Mouse (Mus musculus): Measurements from ENCODE around the gene Vsig2. TPM values are rescaled to one million over a fixed set of nuclear protein-coding genes. Genes with fewer than 3 reads are reported as not detected.

Vsig2 gene
- 1 to 10 TPM; 1.1 to 5.7 TPM for total RNA-seq (2021)
- long read RNA-seq, experiment 1, partial matches to known transcripts, result 1 of 2 reads
- long read RNA-seq, experiment 1, other reads (novel, unspliced or antisense), result 1 of 2 reads
- long read RNA-seq, experiment 2, result 0 reads

DNA sequence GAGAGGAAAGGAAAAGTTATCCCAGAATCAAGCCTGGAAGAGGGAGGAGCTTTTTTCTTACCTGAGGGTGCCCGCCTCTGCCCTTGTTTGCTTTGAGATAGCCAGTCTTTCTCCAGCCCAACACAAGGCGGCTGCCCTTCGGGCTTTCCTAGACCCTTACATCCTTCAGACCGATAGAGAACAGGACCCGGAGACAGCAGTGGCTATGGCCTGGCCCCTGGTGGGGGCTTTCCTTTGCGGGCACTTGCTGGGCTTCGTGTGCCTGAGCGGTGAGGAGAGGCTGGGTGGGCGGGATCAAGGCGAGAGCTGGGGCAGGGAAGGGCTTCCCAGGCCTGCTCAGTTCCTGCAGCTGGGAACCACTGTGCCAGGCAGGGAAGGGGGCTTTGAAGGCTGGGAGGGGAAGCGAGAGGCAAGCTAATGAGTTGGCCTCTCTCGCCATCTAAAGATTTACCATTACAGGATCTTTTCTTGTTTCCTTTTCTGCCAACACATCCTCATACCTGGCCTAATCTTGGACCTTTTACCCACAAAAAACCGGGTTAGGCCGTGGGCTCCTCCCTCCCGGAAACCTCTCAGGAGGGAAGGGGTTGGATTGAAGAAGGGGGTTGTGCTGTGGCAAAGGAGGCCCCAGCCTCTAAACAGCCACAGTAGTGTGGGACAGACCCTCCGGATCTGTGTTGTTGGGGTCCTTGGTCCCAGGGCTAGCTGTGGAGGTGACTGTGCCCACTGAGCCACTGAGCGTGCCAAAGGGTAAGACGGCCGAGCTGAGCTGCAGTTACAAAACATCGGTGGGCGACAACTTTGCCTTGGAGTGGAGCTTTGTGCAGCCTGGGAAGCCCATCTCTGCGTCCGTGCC, at the start of gene Vsig2:
Gene Vsig2 (plus strand): TSS at position 86 of the 856 bp plus-strand sequence.
- DNase-seq, result no peak

DNA sequence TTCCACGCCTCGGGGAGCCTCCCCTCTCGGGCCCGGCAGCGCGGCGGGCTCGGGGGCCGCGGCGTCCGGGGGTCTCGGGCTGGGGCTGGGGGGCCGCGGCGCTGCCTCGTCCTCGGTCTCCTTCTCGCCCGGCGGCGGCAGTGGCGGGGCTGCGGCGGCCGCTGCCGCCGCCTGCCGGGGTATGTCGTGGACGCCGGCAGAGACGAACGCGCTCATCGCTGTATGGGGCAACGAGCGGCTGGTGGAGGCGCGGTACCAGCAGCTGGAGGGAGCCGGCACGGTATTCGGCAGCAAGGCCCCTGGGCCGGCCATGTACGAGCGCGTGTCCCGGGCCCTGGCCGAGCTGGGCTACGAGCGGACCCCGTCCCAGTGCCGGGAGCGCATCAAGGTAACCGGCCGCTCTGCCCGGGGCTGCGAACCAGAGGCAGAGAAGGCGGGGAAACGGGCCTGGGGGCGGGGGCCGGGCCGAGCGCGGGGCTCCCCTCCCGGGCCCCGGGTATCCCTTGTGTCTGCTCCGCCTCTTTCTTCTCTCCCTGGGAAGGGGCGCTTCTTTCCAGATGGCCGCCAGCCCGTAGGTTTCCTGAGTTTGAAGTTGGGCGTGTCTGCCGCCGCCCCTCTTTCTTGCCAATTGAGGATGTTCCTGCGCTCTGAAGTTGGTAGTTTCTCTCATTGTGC, 49.5 kb upstream of the Vsig2 start:
- DNase-seq, result peak; percentile 58 to 64

DNA sequence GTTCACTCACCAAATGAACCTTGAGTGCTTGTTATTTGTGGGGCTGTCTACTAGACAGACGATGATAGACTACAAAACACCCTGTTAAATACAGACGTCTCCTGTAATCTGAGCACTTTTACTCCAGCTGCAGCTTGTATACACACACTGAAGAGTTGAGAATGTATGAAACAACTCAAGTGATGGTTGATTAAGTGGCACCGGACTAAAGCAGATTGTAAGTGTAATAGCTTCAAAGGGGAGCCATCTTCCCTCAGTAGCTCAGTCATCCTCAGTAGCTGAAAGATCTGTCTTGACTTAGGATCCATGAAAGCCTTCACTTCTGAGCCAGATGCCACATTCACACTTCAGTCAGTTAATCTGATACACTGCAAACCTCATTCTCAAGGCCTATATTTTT, 43.3 kb upstream of the Vsig2 start:
- no peak for DNase-seq

DNA sequence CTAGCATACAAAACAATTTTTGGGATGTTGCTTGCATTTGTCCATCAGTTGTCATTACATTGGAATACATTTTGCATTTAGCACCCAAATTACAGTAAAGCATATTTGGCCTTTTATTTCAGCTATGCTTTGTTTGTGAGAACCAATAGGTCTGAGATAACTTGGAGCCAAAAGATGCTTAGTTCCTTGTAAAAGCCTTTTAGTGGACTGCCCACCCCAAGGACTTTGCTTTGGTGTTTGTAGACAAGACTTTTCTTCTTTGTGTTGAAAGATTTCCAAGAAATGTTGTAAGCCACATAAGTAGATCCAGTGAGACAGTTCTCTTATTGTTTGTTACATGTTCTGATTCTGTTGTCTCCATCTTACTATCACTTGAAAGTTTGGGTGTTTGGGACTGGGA, 42.7 kb upstream of the Vsig2 start:
- no peak for DNase-seq

DNA sequence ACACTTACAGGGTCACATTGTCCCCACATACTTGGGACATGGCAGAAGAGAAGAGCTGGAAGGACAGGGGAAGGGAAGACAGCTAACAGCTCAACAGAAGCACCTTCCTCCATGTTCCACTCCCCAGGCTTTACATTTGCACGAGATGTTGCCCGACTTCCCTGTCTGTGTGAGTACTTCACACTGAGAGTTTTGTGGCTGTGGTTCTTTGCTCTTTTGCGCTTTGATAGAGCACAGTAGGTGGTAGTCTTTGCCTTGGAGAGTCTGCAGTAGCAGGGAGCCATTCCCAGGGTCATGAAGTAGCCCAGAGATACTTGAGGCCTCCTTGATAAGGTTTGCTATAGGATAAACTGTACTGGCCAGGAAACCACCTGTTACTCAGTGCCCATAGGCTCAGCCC, 38.9 kb upstream of the Vsig2 start:
- DNase-seq, result no peak

DNA sequence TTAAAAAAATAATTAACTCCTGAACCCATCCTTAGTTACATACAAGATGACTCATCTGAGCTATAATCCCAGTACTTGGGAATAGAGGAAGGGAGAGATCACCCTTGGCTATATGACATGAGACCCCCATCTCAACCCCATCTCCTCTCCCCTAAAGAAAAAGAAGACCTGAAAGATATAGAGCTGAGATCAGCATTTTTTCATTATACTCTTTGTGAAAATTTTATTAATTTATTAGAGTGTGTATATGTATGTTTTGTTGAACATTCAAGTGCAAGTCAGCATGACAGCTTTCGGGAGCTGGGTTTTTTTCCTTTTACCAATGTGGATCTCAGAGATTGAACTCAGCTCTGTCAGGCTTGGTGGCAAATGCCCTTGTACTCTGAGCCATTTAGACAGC, 37.9 kb upstream of the Vsig2 start:
- DNase-seq, result no peak

DNA sequence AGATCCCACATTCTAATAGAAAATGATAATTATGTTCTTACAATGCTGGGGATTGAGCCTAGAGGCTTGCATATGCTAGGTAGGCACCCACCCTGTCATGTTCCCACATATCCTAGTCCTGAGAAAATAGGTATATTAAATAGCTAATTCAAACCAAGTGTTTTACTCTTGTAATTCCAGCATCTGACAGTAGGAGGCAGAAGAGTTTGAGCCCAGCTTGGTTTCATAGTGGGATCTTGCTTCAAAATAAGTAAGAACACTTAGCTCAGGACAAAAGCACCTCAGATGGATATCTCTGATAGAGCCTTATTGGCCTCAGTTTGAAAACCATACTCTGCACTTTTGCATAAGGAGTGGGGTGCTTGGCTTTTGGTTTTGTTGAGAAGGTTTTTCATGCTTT, 34.7 kb upstream of the Vsig2 start:
- no peak for DNase-seq

DNA sequence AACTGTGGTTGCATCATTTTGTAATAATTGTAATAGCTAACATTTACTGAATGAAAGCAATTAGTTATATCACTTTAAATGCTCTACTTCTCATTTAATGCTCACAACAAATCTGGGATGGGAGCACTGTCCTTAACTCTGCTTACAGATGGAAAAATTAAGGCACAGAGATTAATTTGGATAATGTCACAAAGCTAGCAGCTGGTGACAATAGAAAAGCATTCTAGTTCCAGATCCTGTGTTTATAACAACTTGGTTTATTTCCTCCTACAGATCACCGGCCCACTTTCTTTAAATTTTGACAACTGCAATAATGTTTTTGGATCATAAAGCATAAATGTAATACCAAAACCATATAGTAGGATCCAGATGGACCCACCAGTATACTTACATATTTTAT, 33.0 kb upstream of the Vsig2 start:
- DNase-seq, result no peak

DNA sequence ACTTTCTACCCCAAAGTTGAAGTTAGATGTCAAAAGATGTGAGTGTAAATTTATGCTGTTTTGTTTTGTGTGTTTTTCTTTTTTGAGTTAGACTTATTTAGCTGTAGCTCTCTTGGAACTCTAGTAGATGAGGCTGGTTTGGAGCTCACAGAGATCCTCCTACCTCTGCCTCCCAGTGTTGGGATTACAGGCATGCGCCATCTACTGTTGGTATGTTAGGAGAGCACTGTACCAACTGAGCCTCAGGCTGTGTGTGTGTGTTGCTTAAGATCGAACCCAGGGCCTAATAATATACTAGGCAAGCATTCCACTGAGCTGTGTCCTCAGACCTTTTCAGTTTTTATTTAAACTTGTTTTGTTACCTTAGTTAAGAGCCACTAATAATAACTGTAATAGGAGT, 27.0 kb upstream of the Vsig2 start:
- DNase-seq, result no peak

DNA sequence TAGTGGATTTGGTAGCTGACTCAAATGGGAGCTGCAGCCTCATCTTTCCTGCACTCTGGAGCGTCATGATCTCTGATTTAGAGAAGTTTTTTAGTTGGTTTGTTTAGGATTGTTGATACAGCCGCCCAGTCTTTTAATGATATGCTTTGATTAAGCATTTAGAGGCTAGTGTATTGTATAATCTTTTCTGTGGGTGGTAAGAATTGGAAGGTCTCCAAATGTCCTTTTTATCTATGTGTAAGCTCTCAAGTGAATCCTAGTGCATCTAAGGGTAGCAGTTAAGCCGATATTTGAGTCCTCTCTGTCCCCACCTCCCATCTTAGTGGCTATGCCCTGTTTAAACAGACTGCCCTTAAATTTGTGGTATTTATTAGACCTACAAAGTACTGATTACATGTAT, 24.6 kb upstream of the Vsig2 start:
- no peak for DNase-seq

DNA sequence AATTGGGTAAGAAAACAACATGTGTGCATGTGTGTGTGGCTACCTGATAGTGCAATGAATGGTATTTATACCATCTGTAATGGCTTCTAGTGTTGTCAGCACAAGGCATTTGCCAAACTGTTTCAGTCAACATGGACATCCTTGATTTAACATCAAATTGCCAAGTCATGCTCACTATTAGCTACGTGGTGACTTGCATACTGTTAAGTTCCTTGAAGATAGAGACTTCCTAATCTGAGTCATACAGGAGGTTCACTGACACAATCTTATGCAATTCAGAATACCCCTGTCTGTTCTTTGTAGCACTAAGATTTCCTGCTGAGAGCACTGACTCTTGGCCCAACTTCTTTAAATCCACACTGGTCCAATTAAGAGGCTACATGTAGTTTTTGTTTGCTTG, 21.6 kb upstream of the Vsig2 start:
- no peak for DNase-seq

DNA sequence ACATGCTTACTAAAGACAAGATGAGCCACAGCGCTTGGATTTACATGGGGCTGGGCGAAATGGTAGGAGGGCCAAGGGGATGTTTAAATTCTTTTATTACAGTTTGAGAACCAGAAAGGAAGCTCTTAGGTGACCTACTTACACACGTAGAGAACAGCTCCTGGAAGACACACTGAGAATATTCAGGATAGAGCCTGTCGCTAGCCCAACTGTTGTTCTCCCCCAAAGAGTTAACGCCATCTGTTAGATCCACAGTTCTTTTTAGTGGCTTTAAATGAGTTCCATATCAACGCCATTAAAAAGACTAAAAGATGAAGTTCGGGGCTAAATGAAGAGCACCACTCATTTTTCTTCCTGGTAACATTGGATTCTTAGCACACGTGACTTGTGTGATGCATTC, 20.1 kb upstream of the Vsig2 start:
- no peak for DNase-seq

DNA sequence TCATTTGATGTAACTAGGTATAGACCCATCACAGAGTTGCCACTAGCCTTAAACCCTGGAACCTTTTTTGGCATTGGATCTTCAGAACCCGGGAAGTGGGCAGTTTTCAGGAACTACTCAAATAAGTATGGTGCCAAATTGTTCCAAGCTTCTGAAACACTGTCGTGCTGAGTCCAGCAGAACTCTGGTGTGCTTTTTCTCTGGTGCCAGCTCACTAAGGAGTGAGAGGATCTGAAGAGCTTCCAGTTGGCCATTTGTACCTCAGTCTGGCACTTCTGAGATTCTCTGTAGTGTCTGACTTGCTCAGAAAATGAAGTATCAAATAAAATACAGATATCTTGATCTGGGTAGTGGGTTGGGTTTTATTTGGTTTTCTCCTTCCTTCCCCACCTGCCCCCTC, 19.1 kb upstream of the Vsig2 start:
- DNase-seq, result no peak

DNA sequence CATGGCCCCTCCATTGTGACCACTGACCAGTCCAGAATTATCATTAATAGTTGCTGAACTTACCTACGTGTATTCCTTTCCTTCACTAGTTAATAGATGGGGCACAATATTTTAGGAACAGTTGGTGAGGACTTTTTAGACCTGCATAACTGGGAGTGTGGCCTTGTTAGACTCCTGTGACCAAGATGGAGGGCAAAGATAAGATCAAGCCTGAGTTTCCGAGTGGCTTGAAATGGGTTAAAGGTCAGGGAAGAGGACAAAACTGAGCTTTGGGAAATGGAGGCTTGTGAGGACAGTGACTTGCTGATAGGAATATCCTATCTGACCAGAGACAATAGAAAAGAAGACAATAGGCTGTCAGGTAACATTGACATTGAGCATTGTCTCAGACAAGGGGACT, 13.6 kb upstream of the Vsig2 start:
- no peak for DNase-seq

DNA sequence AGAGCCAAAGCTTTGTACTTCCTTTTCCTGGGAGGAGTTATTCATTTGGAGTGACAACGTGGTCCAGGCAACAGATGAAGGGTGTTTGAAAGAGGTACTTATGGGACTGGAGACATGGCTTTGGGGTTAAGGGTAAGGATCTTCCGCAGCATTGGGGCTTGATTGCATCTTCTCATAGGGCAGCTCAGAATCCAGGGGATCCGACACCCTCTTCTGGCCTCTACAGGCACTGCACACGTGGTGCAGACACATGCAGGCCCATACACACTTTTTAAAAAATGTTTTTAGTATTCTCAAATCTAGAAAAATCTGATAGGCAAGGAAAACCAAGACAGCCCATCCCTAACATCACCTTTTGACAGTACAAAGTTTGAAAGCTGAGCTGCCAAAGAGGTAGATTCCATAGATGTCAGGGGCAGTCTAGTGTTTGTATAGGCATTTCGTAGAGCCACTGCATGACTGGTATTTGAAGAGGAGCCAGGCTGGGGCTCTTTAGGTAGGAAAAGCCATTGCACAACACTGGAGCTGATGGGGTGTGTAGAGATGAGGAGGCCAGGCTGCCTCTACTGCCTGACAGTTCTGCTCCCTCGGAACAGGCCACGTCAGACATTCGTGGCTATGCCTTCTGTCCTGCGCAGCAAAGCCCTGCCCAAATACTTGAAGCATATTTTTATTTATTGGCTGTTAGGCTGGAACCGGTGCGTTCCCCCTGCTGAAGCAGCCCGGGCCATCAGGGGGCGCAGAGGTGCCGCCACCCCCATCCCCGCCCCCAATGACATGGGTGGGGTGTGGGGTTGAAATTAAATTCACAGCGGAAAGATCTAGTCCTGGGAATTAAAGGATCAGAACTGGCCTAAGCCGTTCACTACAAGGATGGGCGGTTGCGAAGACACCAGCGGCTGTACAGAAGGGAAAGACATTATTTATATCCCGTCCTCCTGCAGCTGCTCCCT, 12.3 kb upstream of the Vsig2 start:
- peak; percentile 15 to 48 for DNase-seq

DNA sequence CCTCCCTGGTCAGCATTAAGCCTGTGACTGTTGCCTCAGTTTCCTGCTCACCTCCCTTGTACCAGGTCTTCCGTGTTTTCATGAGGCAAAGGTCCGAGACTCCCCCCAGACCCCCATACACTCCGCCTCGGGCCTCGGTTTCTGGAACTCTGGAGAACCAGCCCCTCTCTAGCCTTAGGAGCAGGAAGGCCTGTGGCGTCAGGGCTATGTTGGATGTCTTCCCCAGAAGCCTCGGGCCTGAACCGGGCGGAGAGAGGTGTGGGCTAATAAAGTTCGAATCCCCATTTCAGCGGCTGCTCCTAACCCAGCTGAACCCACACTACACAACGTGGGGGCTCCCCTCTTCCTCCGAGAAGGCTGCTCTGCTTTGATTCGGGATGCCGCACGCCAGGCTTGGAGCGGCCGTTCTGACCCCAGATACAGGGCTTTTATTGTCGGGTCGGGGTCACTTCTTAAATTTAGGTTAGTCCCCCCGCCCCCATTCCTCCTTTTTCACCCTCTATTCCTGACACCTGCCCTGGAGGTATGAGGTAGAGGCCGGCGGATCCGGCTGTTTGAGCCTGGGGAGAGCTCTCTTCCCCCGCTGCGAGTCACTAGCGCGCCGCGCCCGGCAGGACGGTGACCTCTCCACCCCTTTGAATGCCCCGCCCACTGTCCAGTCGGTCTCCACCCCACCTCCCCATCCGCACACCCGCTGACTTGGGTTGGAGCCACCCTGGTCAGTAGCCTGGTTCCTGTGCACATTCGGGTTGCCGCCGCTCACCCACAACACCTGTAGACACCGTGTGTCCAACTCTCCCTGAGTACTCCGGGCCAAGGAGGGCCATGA, 11.4 kb upstream of the Vsig2 start, which contains the start of gene Esam:
Gene Esam (plus strand): TSS at position 683 of the 829 bp plus-strand sequence.
- DNase-seq, result peak; percentile 79 to 86

DNA sequence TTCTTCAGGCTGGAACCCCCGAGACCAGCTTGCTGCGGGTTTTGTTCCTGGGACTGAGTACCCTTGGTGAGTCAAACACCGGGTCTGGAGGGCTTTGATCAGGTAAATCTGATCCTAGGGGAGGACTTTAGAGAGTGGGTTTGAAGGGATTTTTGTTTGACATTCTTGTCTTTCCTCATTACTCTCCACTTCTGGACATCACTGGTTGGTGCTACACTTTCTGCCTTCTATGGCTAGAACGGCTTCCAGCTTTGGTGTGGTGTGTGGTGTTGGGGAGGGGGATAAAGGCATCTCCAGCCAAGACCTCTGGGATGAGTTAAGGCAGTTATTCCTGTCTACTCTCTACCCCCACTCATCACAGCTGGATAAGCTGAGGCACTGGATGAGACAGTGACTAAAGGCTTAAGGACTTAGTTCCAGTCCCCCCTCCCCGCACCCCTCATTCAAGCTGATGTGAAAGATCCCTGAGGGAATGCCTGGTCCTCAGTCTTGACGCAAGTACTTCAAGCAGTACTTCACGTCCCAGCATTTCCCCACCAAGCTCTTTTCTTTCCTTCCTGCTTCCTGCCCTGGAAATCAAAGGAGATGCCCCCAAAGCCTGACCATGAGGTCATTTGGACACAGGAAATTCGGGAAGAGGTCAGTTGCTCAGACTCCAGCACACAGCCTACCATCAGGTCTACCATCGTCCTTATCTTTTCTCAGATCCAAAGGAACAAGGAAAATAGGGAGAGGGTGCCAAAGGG, 10.7 kb upstream of the Vsig2 start:
- no peak for DNase-seq

DNA sequence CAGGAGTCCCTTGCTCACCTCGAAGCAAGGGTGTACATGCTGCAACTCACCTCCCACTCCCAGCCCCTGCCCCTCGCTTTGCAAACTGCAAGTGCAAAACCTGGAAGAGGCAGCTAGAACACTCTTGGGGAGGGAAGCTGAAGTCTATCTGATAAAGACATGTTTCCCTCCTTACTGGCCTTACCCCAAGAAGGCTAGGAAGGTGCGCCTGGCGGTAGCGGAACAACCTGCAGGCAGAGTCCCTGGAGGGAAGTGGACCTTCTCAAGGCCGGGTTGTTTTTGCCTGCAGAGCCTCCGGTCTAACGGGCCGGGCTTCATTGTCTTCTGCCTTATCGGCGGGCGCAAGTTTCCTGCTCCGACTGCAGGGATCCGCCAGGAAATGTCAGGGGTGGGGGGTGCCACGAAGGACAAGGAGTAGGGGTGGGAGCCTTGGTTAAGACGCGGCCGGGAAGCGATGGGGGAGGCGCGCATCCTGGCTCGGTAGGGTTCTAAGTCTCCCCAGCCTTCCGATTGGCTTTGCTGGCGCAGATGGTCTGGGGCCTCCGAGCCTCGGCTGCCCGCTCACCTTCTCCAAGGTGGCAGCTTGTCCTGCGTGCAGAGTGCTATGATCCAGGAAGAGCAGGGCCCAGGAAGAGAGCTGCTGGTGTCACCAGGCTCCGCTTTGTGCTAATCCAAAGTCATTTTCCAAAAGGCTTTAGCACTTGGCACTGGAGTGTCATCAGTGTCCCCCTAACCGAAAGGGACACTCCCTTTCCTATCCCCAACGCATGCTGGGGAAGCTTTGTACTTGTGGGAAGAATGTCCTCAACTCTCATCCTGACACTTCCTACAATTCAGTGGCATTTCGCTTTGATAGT, 8.8 kb upstream of the Vsig2 start:
- DNase-seq, result peak; percentile 76 to 86

DNA sequence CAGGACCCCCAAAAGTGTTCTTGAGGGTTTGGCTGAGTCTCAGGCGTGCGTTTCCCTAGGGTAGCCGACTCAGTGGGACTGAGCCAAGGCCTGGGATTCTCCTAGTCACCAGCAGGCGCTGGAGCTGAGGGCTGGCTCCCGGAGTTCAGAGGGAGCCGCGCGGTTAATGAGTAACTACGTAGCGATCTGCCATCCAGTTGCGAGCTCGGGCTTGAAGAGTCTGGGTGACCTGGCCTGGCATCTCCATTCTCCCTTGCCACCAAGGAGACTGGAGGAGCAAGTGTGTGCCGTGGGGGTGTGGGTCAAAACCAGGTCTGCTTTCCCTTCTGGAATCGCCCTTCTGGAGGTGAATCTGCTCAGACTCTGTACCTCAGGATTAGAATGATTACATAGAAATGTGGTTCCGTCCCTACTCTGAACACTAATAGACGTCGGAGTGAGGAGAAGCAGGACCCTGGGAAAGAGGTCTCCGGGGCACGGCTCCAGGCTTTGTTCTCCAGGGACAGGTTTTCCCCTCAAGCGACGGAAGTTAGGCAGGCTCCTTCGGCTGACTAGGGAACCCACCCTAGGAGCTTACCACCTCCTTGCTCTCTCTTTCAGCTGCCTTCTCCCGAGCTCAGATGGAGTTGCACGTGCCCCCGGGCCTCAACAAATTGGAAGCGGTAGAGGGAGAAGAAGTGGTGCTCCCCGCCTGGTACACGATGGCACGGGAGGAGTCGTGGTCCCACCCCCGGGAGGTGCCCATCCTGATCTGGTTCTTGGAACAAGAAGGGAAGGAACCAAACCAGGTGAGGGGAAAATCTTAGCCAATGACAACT, 8.0 kb upstream of the Vsig2 start:
- DNase-seq, result peak; percentile 60 to 74

Data from adrenal gland, postnatal 36 days (tissue).